Mouse (Mus musculus) thymus, postnatal 25 days (tissue): ENCODE measurements around the gene Bivm.

Experiments used
- DNase-seq: peaks from one replicate; pipeline ENCODE4 v3.0.0; 2022

The Bivm gene

GRCm38 (mm10) chr1:44118239-44119054, at the start of gene Bivm, which contains the start of gene Kdelc1:
Gene Bivm, plus strand, starts transcription at chr1:44118957.
Gene Kdelc1, minus strand, starts transcription at chr1:44118808.
- DNase-seq, result peak; percentile 65

GRCm38 (mm10) chr1:44101448-44102225, 17.1 kb upstream of the Bivm start:
- peak; percentile 59 for DNase-seq

GRCm38 (mm10) chr1:44102259-44102717, 16.5 kb upstream of the Bivm start, which contains the start of gene Tex30:
Gene Tex30, minus strand, starts transcription at chr1:44102441.
- DNase-seq, result peak; percentile 93

GRCm38 (mm10) chr1:44102939-44103338, 15.8 kb upstream of the Bivm start:
- no peak for DNase-seq

- no peak for DNase-seq
Measured at GRCm38 (mm10) chr1:44117571-44117970, 1.2 kb upstream of the Bivm start.

- peak; percentile 82 for DNase-seq
Measured at GRCm38 (mm10) chr1:44119201-44120073, 680 bp downstream of the Bivm start.

- no peak for DNase-seq
Measured at GRCm38 (mm10) chr1:44120074-44120406, 1.3 kb downstream of the Bivm start.

GRCm38 (mm10) chr1:44122256-44122655, 3.5 kb downstream of the Bivm start:
- DNase-seq, result peak; percentile 36

- no peak for DNase-seq
Measured at GRCm38 (mm10) chr1:44125590-44125989, 6.8 kb downstream of the Bivm start.

GRCm38 (mm10) chr1:44129929-44130581, 11.3 kb downstream of the Bivm start:
- DNase-seq, result no peak

GRCm38 (mm10) chr1:44140232-44140631, 21.5 kb downstream of the Bivm start:
- no peak for DNase-seq

GRCm38 (mm10) chr1:44142747-44143146, 24.0 kb downstream of the Bivm start:
- no peak for DNase-seq

GRCm38 (mm10) chr1:44147563-44148381, 29.0 kb downstream of the Bivm start, which contains the start of gene Ercc5:
Gene Ercc5, plus strand, starts transcription at chr1:44147744.
- peak; percentile 83 for DNase-seq

GRCm38 (mm10) chr1:44148706-44149105, 29.9 kb downstream of the Bivm start:
- DNase-seq, result no peak

- peak; percentile 13 for DNase-seq
Measured at GRCm38 (mm10) chr1:44155287-44155686, 36.5 kb downstream of the Bivm start.

GRCm38 (mm10) chr1:44158317-44158716, 39.6 kb downstream of the Bivm start:
- DNase-seq, result no peak

- no peak for DNase-seq
Measured at GRCm38 (mm10) chr1:44161818-44162217, 43.1 kb downstream of the Bivm start.

GRCm38 (mm10) chr1:44162389-44162788, 43.6 kb downstream of the Bivm start:
- DNase-seq, result no peak

- no peak for DNase-seq
Measured at GRCm38 (mm10) chr1:44167859-44168383, 49.2 kb downstream of the Bivm start.

GRCm38 (mm10) chr1:44172656-44173055, 53.9 kb downstream of the Bivm start:
- DNase-seq, result no peak

- DNase-seq, result no peak
Measured at GRCm38 (mm10) chr1:44173903-44174302, 55.1 kb downstream of the Bivm start.
